Mouse (Mus musculus) neural tube, embryonic 11.5 days (tissue): Measurements from ENCODE around the gene Gria2. TPM values are rescaled to one million over a fixed set of nuclear protein-coding genes. Genes with fewer than 3 reads are reported as not detected.

ENCODE experiments used
- ATAC-seq: fragments of 200-750 bp; cut with Nextera tagmentation; 2 replicates; pipeline ENCODE4 v1.8.0; 2017; ENCODE audit warnings: moderate number of reproducible peaks, mild to moderate bottlenecking, moderate TSS enrichment, moderate library complexity; ENCODE audit not compliant: insufficient read depth, low FRiP score, low TSS enrichment
- DNase-seq: peaks from one replicate; pipeline ENCODE4 v3.0.0-alpha.2; 2015; ENCODE audit warnings: low spot score
- H3K27ac ChIP-seq: fragments of 300-500 bp; sonication (generic); 2 replicates; pipeline ENCODE4 v1.5.1; 2014; ENCODE audit warnings: low read depth, mild to moderate bottlenecking, low read length
- H3K27me3 ChIP-seq: fragments of 300-500 bp; sonication (generic); 2 replicates; pipeline ENCODE4 v1.6.1; 2014; ENCODE audit warnings: mild to moderate bottlenecking, low read length, mixed read lengths; ENCODE audit not compliant: control insufficient read depth, insufficient read depth
- H3K36me3 ChIP-seq: fragments of 300-500 bp; sonication (generic); 2 replicates; pipeline ENCODE4 v1.6.1; 2014; ENCODE audit warnings: mild to moderate bottlenecking, low read length, moderate library complexity, mixed read lengths; ENCODE audit not compliant: control insufficient read depth, insufficient read depth
- H3K4me1 ChIP-seq: fragments of 300-500 bp; sonication (generic); 2 replicates; pipeline ENCODE4 v1.6.1; 2014; ENCODE audit warnings: low read length, mixed read lengths; ENCODE audit not compliant: control insufficient read depth, insufficient read depth
- H3K4me2 ChIP-seq: fragments of 300-500 bp; sonication (generic); 2 replicates; pipeline ENCODE4 v1.6.1; 2014; ENCODE audit warnings: low read depth, mild to moderate bottlenecking, moderate library complexity
- H3K4me3 ChIP-seq: fragments of 300-500 bp; sonication (generic); 2 replicates; pipeline ENCODE4 v1.5.1; 2014; ENCODE audit warnings: low read depth, low read length
- H3K9ac ChIP-seq: fragments of 300-500 bp; sonication (generic); 2 replicates; pipeline ENCODE4 v1.6.1; 2014; ENCODE audit warnings: mild to moderate bottlenecking, low read length
- H3K9me3 ChIP-seq: fragments of 300-500 bp; sonication (generic); 2 replicates; pipeline ENCODE4 v1.6.1; 2016; ENCODE audit warnings: low read length; ENCODE audit not compliant: control insufficient read depth
- WGBS: fragments of 180-500 bp; shearing (Covaris S2); extraction: QIAGEN DNeasy Blood & Tissue Kit; methylation state at CpG from one replicate; pipeline ENCODE4 v1.1.7; 2014; 5-methylcytosine and 5-hydroxymethylcytosine counted together
- polyA plus RNA-seq: library from polyadenylated mRNA; unstranded; fragments of >200 nt; fragmentation: Nextera tagmentation; extraction: Ambion mirVana; gene quantifications from 2 replicates; pipeline ENCODE4 v1.2.1, GENCODE M21; 2014

Gria2 gene
- polyA plus RNA-seq, 1 experiment from 2014 or later: 19.1 TPM

DNA sequence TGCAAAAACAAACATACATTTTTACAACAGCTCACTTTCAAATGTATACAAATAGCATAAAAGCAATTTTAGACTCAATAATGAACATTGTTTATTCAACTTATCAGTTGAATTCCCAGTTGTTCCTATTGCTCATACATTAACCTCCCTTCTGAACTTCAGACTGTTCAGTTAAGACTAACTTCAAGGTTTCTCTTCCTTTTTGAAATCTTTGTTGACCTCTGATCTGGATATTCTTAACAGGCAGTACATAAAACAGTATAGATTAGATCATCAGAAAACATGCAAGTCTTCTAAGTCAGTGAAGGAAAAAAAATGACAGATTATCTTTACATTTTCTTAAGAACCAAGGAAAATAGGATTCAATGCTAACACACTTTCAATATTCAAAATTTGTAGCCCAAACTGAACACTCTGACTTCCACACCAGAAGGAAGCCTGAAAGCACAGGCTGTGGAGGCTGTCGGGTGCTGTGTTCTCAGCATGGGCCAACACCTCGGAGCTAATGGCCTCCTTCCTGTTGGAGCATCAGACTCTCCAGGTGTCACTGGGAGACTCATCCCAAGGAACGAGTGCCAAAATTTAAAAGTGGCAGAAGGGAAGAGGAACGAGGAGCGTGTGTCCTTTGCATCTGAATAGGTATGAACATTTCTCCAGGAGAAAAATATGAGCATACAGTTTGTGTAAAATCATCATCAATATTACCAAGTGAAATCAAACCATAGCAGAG, 33.0 kb downstream of the Gria2 start:
- Histone ChIP-seq H3K36me3 (no peaks in the 10 kb centered on the region), H3K9me3 (no peaks in the 10 kb centered on the region), H3K27me3 (no peaks in the 10 kb centered on the region), H3K4me3 (no peak overlapping the region), H3K4me1 (no peaks in the 10 kb centered on the region), H3K27ac (no peak overlapping the region), H3K9ac (no peak overlapping the region), H3K4me2 (no peak overlapping the region)
- ATAC-seq: no peak
- no peak for DNase-seq
- WGBS: 73% methylated on average over 5 of the region's 5 CpGs

DNA sequence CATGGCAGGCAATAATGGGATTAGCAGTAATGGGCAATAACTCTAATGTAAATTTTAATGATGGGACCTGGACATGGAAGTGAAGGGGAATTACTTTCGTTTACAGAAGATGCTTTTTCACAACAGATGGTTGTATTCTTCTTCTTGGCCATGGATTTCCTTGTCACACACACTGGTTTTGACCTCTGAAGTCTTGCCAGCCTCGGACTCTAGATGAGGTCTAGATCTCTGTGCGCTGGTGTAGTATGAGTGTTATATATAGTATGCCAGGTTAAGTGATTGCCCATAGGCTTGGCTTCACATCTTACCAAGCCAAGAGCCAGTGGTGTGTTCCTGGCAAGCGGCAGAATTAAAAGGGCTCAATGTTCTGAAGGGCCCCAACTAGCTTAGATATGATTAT, 43.7 kb downstream of the Gria2 start:
- no peaks in the 10 kb centered on the region for H3K36me3 ChIP-seq
- no peak overlapping the region for H3K4me2 ChIP-seq
- H3K27me3 ChIP-seq: no peaks in the 10 kb centered on the region
- H3K9ac ChIP-seq: no peak overlapping the region
- DNase-seq: no peak
- H3K9me3 ChIP-seq: no peaks in the 10 kb centered on the region
- no peak overlapping the region for H3K27ac ChIP-seq
- H3K4me3 ChIP-seq: no peak overlapping the region
- ATAC-seq: no peak
- H3K4me1 ChIP-seq: no peaks in the 10 kb centered on the region
- 88% methylated on average over 4 of the region's 4 CpGs for WGBS

DNA sequence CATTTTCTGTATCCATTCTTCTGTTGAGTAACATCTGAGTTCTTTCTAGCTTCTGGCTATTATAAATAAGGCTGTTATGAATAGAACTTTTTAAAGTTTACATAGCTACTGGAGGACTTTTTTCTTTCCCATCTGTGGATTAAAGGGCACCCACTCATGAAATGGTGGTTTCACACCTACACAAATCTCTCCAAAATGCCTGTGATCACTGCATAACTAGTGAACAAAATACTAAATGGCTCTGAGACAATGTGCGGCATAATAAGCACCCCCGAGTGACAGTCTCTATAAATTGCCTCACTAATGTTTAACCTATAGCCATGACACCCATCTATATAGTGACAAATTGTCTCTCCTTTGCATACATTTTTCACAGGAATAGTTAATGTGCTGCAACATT, 44.3 kb downstream of the Gria2 start:
- ATAC-seq: no peak
- WGBS: 70% methylated on average over 2 of the region's 2 CpGs
- no peaks in the 10 kb centered on the region for H3K36me3 ChIP-seq

DNA sequence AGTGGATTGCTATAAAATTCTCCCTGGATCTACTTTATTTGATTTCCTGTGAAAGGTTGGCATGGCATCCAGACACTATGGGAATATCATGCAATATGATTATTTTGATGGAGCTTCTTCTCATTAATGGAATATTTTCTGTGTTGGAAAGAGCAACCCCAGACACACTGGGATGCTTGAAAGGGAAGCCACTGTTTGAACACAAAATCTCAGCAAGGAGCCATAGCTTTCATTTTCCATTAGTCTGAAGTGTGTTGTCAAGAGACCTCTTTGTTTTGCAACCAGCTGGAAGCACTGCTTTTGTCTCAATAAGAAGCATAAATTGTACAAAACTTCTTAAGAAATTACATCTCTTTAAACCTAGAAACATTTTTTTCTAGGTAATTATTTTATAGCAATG, 51.8 kb downstream of the Gria2 start:
- no peak overlapping the region for H3K4me3 ChIP-seq
- H3K27me3 ChIP-seq: no peaks in the 10 kb centered on the region
- DNase-seq (no peak), ATAC-seq (no peak)
- H3K9me3 ChIP-seq: no peaks in the 10 kb centered on the region
- no peak overlapping the region for H3K4me2 ChIP-seq
- H3K4me1 ChIP-seq: no peaks in the 10 kb centered on the region
- H3K9ac ChIP-seq: no peak overlapping the region
- no peaks in the 10 kb centered on the region for H3K36me3 ChIP-seq
- H3K27ac ChIP-seq: no peak overlapping the region

More for the DNA sequence above, 44.3 kb downstream of the Gria2 start:
- no peak overlapping the region for H3K9ac ChIP-seq
- H3K4me3 ChIP-seq: no peak overlapping the region
- DNase-seq: no peak
- H3K9me3 ChIP-seq: no peaks in the 10 kb centered on the region
- H3K27me3 ChIP-seq: no peaks in the 10 kb centered on the region
- no peaks in the 10 kb centered on the region for H3K4me1 ChIP-seq
- H3K27ac ChIP-seq: no peak overlapping the region
- no peak overlapping the region for H3K4me2 ChIP-seq

DNA sequence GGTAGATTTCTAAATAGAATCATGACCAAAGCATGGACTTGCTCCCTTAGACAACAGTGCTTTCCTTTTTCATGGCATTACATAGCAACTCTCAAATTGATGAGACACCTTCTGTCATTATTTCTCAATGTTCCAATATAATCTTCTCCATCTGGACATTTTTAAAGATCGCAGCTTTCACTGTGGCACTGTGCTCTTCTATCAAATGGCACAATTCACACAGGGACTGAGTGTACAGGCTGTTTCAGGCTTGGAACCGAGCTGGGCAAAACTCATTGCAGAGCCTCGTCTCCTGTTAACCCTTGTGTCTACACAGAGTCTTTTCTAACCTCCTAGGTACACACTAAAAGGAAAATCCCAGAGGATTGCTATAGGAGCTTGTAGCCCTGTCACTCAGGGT, 77.4 kb downstream of the Gria2 start:
- H3K36me3 ChIP-seq: no peaks in the 10 kb centered on the region
- WGBS: 67% methylated on average over 3 of the region's 3 CpGs
- DNase-seq: no peak
- no peaks in the 10 kb centered on the region for H3K9me3 ChIP-seq
- no peak overlapping the region for H3K27ac ChIP-seq
- no peaks in the 10 kb centered on the region for H3K27me3 ChIP-seq
- H3K4me3 ChIP-seq: no peak overlapping the region
- ATAC-seq: no peak
- no peak overlapping the region for H3K4me2 ChIP-seq
- H3K9ac ChIP-seq: no peak overlapping the region
- no peaks in the 10 kb centered on the region for H3K4me1 ChIP-seq

DNA sequence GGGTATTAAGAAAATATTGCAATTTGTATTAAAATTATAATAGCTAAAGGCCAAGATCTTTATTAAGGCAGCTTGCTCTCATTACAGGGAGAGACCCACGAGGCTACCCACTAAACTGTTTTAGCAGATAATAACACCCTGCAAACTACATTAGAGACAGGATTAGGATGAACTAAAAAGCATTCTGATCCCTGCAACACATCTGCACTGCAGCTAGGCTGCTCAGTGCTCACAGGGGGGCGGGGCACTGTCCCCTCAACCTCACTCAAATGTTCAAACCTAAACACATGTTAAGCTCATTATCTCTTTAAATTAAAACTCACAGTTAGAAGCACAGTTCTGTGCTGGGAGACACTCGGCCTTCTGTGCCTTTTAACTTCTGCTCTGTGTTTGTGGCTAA, 89.5 kb downstream of the Gria2 start:
- Histone ChIP-seq H3K4me1 (no peaks in the 10 kb centered on the region), H3K4me2 (no peak overlapping the region), H3K9me3 (no peaks in the 10 kb centered on the region), H3K36me3 (no peaks in the 10 kb centered on the region), H3K27ac (no peak overlapping the region), H3K27me3 (no peaks in the 10 kb centered on the region), H3K9ac (no peak overlapping the region), H3K4me3 (no peak overlapping the region)
- 51% methylated on average over 3 of the region's 3 CpGs for WGBS
- DNase-seq (no peak), ATAC-seq (no peak)

DNA sequence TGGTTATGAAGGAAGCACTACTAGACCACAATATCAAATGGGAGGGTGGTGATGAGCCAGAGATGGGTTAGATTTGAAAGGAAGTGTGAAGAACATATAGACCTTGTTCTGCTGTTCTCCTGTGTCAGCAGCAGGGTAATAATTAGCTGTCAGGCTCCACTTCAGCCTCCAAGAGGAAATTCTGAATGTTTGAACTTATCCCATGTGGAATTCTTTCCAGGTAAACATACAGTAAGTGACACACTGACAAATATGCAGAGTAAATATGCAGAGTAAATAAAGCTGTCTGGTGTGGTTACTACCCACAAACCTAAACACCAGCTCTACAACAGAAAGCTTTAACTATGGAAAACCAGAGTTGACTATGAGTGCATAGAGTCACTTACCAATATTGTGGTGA, 93.6 kb downstream of the Gria2 start:
- DNase-seq (no peak), ATAC-seq (no peak)
- Histone ChIP-seq H3K4me1 (no peaks in the 10 kb centered on the region), H3K4me2 (no peak overlapping the region), H3K27me3 (no peaks in the 10 kb centered on the region), H3K36me3 (no peaks in the 10 kb centered on the region), H3K9ac (no peak overlapping the region), H3K4me3 (no peak overlapping the region), H3K9me3 (no peaks in the 10 kb centered on the region), H3K27ac (no peak overlapping the region)

DNA sequence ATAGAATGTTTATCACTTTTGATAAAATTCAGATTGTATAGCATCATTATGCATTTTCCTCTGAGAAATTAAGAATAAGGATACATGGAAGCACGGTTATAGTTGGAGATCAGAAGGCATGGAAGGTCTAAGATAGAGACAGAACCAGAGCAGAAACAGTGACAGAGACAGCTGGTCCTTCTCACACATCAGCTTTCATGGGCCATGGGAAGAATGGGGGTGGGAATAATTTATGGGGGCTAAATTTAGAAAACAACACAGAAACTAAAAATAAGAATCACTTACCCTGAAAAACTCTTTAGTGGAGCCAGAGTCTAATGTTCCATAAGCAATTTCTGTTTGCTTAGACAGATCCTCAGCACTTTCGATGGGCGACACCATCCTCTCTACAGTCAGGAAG, 100.5 kb downstream of the Gria2 start:
- ATAC-seq: no peak
- no peaks in the 10 kb centered on the region for H3K4me1 ChIP-seq
- H3K27ac ChIP-seq: no peak overlapping the region
- no peaks in the 10 kb centered on the region for H3K36me3 ChIP-seq
- no peak for DNase-seq
- no peak overlapping the region for H3K4me3 ChIP-seq
- H3K27me3 ChIP-seq: no peaks in the 10 kb centered on the region
- H3K4me2 ChIP-seq: no peak overlapping the region
- H3K9ac ChIP-seq: no peak overlapping the region
- WGBS: 90% methylated on average over 3 of the region's 3 CpGs
- no peaks in the 10 kb centered on the region for H3K9me3 ChIP-seq

DNA sequence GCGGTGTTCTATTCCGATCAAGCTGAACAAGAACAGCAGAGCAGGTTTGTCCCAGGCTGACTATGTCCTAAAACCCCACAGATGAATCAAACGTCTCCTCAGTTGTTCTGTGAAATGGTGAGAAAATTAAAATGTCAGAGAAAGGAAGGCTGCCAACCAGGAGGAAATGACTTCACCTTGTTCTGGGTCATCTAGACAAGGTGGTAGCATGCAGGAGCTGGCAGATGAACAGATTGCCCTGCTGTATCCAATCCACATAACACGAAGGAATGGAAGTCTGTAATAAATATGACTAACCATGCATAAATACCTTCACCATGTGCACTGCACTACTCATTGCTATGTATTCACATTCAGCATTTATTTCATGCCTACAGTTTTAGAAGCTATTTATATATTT, 105.1 kb downstream of the Gria2 start:
- Histone ChIP-seq H3K27me3 (no peaks in the 10 kb centered on the region), H3K36me3 (no peaks in the 10 kb centered on the region), H3K4me2 (no peak overlapping the region), H3K4me3 (no peak overlapping the region), H3K4me1 (no peaks in the 10 kb centered on the region), H3K9ac (no peak overlapping the region), H3K9me3 (no peaks in the 10 kb centered on the region), H3K27ac (no peak overlapping the region)
- WGBS: 82% methylated on average over 4 of the region's 4 CpGs
- DNase-seq (no peak), ATAC-seq (no peak)
